Mouse (Mus musculus) monocyte, adult 5-6 weeks (primary cell): ENCODE data around the gene Fndc3b. TPM values are rescaled to one million over a fixed set of nuclear protein-coding genes. Genes with fewer than 3 reads are reported as not detected.
"Not testable (repeated sequence)": the region's sequence is repeated elsewhere in the genome, so short reads cannot be mapped to it uniquely, and the experiment has no call there.

Source experiments
- ATAC-seq: fragments of 153-309, 156-312 bp; replicated peaks from 2 replicates; pipeline ENCODE4 v1.8.0; 2017; ENCODE audit warnings: mild to moderate bottlenecking; ENCODE audit not compliant: low TSS enrichment, insufficient number of reproducible peaks, severe bottlenecking, poor library complexity, low FRiP score
- total RNA-seq: library from RNA; stranded (forward); fragments of 200-1000, 200-491, 200-594 nt; gene quantifications from 3 replicates; pipeline ENCODE4 v1.2.3, GENCODE M21; 2017

Fndc3b gene
- total RNA-seq, 1 experiment from 2014 or later, result 14.0 TPM

DNA sequence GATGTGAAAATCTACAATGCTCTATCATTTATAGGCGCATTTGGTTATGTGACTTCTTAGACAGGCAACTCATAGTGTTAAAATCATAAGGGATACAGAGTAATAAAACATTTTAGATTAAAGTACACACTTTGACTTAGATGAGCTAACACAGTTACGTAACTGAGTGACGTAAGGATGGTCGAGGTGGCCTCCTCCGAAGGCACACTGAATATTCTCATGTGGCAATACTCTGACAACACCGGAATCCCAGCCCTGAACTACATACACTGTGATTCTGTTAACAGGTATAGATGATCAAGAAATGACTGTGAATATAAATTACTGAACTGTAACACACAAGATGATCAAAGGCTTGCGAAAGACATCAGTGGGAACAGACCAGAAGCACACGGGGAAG is 292.5 kb downstream of the Fndc3b start:
- no peak for ATAC-seq

DNA sequence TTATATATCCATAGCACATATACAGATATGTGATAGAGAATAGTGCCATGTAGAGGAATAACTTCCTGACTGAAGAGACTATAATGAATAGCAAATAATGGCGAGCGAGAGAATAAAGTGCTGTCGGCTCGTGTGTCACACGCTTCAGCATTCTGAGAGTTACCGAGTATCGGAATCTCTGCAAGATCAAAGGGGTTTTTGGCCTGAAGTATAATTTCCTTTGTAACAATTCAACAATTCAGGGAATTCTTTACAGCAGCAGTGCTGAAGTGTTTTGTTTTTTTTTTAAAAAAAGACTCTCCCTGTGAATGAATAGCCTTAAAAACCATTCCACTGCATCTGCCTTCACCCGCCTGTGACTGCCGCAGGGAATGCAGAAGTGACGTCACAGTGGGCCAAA is 294.3 kb downstream of the Fndc3b start:
- ATAC-seq, result no peak

DNA sequence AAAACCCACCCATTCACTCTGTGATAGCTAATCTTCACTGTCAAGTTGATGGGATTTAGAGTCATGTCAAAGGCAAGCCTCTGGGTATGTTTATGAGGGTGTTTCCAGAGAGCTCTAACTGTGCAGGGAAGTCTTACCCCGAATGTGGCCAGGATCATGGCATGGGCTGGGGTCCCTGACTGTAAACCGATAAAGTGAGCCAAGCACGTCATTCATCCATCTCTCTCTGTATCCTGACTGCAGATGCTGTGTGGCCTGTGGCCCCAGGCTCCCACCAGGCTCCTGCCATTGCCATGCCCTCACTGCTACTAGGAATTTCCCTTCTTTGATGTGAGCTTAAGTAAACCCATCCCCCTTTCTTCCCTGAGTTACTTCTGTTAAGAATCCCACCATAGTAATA is 297.5 kb downstream of the Fndc3b start:
- no peak for ATAC-seq

DNA sequence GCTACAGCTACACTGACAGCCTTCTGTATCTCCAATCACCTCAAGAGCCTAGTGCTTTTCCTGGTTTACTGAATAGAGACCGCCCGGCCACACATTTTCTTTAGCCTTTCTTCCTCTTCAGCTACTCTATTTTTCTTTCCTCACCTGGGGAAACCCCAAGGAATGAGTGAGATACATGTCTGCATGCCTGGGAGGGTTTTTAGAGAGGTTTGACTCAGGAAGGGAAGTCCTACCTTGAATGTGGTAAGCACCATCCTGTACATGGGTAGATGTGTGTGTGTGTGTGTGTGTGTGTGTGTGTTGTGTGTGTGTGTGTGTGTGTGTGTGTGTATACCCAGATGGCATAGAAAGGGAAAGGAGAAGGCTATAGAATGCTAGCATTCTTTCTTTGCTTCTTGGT is 299.8 kb downstream of the Fndc3b start:
- no peak for ATAC-seq

DNA sequence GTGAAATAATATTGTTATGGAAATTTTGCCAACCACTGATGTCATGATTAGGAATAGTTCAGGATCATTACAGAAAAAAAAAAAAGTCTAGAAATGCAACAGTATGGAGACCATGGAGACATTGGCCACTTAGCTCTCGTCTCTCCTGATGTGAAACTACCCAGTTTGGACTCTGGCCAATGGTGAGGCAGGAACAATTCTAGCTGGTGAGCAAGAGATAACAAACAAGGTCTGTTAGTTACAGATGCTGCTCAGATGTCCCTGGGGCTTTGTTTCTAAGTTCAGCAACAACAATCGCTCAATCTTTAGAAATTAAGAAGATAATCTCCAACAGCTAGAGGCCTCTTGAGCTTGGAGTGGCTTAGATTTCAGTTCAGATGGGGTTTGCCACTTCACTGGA is 302.5 kb downstream of the Fndc3b start:
- no peak for ATAC-seq

DNA sequence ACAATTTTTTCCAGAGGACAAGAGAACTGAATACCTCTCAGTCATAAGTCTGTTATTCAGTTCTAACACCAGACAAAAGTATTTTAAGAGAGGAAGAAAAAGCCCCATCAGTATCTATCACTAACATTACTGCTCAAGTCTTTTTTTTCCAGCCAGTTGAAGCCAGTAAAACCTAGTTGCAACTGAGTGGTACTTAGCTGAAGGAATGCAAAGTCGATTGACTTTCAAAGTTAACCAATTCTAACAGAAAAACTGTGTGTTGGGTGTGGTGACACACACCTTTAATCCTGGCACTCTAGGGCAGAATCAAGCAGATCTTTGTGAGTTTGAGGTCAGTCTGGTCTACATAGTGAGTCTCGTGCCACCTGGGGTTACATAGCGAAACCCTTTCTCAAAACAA is 304.7 kb downstream of the Fndc3b start:
- no peak for ATAC-seq

DNA sequence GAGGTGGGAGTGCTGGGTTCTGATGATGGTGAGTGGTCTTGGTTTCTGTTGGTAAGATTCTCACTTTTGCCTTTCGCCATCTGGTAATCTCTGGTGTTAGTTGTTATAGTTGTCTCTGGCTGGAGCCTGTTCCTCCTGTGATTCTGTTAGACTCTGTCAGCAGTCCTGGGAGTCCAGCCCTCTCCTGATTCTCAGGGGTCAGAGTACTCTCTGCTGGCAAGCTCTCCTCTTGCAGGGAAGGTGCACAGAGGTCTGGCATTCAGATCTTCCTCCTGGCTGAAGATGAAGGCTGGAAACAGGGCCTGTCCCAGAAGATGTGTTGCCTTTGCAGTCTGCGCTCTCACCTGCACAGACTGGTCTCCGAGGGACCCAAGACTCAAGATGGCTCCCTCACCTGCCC is 310.1 kb downstream of the Fndc3b start:
- ATAC-seq, result not testable (repeated sequence)

DNA sequence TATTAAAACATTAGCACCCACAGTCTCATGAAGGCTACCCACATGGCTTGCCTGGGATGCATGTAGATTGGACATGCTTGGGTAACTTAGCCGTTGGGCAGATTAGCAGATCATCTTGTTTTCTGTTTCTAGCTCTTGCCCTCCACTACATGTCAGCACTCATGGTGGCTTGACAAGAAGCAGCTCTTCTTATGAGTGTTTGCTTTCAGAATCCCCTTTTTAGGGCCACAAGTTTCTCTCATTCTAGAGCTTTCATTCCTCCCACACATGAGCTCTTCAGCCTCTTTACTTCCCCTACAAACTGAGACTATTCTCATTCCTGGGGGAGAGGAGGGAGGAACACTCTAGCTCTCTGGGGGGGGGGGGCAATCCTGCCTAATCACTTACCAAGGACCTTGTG is 321.2 kb downstream of the Fndc3b start:
- ATAC-seq, result no peak

DNA sequence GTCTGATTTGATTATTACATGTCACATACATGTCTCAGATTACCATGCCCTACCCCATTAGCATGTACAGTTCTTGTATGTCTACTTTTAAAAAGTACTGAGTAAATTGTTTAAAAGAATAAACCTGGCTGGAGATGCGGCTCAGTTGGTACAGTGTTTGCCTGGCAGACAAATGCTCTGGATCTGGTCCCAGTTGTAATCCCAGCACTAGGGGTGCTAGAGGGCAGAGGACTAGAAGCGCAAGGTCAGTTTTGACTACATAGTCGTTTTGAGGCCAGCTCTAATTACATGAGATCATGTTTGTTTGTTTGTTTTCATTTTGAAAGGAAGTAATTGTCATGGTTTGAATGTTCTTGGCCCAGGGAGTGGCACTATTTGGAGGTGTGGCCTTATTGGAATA is 326.3 kb downstream of the Fndc3b start:
- ATAC-seq, result no peak

DNA sequence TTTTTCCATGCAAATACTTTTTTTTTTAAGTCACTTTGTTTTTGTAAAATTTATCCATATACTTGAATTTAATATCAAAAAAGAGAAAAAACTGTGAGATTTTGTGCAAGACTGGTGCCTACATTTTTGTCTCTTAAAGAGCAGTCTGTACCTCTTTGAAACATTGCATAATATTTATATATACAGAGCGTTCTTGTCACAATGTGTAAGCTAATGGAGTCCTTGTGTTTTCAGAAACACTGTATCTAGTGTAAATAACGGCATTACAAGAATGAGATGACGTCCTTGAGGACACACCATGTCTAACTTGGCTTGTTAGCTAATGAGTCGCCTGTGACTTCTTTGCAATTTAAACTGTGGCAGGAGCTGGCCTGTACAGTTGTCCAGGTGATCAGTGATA is 333.2 kb downstream of the Fndc3b start:
- no peak for ATAC-seq

DNA sequence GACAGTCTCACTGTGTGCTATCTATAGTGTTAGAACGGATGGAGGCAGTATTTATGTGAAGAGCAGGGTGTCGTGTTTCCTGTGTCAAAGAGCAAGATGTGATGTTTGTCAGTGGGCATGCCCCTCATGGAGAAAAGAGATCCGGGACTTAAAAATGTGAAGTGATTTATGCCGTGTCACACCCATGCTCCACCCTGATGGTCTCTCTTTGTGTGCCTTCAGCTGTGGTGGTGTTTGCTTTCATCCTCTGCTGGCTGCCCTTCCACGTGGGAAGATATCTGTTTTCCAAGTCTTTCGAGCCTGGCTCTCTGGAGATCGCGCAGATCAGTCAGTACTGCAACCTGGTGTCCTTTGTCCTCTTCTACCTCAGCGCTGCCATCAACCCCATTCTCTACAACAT is 336.7 kb downstream of the Fndc3b start:
- no peak for ATAC-seq

DNA sequence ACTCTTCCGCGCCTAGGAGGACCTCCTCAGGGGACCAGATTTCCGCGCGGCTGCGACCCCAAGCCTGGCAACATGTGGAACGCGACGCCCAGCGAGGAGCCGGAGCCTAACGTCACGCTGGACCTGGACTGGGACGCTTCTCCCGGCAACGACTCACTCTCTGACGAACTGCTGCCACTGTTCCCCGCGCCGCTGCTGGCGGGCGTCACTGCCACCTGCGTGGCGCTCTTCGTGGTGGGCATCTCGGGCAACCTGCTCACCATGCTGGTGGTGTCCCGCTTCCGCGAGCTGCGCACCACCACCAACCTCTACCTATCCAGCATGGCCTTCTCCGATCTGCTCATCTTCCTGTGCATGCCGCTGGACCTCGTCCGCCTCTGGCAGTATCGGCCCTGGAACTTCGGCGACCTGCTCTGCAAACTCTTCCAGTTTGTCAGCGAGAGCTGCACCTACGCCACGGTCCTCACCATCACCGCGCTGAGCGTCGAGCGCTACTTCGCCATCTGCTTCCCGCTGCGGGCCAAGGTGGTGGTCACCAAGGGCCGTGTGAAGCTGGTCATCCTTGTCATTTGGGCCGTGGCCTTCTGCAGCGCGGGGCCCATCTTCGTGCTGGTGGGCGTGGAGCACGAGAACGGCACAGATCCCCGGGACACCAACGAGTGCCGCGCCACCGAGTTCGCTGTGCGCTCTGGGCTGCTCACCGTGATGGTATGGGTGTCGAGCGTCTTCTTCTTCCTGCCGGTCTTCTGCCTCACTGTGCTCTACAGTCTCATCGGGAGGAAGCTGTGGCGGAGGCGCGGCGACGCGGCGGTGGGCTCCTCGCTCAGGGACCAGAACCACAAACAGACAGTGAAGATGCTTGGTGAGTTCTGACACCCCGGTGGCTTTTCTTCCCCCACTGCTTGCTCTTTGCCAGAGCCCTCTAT is 339.1 kb downstream of the Fndc3b start:
- ATAC-seq, result no peak

DNA sequence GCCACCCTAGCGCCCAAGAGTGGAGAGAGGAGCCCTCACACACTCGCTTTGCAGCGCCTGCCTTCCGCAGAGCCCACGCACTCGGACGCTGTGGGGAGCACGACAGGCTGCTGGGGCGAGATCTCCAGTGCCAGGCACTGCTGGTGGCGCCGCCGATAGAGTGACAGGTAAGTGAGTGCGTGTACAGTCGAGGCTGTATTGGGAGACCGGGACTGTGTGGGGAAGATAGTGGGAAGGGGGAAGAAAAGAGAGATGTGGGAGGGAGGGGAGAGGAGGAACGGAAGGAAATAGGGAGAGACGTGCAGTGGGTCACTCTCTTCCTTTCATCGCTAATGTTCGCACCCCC is 339.9 kb downstream of the Fndc3b start, which contains the start of gene Ghsr:
Gene Ghsr (plus strand): TSS at position 76 of the 346 bp plus-strand sequence.
- ATAC-seq, result no peak

DNA sequence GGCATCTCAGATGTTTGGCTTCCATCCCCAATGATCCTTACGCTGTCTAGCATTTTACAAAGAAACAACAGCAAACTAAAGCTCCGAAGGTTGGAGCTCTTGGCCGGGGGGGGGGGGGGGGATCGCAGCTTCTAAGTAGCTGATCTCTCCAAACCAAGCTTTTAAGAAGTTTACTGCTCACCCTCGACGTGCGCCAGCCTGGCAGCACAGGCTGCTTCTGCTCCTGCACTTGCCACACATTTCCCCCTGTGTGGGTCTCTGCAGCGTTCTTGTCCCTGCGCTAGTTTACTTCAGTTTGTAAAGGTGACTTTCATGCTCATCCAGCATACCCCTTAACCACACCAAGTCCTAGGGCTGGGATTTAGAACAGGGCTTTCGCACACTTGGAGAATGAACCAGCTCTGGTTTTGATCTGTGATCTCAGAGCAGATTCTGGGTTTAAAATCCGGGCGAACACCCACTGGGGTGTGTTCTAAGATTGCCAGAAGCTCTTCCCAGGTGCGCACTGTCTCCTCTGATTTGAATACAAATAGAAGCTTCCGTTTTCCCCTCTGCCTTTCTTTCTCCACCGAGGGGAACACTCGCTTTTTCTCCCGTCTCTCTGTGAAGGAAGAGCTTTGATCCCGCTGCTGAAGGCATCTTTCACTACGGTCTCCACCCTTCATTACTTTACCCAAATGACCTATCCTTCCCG is 340.4 kb downstream of the Fndc3b start:
- ATAC-seq, result no peak

DNA sequence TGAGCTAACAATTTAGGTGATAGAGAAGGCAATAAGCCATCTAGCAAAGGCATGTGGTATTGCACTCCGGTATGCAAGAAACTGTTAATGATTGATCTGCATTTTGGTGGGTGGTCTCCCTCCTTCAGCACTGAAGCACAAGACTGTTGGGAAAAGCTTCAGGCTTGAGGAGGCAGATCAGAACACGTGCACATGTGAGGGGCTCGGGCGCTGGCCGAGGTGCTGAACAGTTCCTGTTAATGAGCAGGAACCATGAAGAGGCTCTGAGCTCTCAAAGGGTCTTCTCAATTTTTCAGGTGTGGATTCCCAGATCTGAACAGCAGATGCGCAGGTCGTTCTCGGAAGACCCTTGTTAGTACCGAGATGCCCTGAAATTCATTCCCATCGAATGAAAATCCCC is 341.0 kb downstream of the Fndc3b start:
- no peak for ATAC-seq

Other genes with a start within 250 kb of the Fndc3b start
- not detected in 3 replicates for gene Tmem212, start 185.1 kb upstream of the Fndc3b start, total RNA-seq
- 12.1 to 16.6 TPM (median 15.1 TPM) in 3 replicates for gene Pld1, start 227.4 kb upstream of the Fndc3b start, total RNA-seq